Mouse (Mus musculus): Measurements from ENCODE around the gene Dapk3. TPM values are rescaled to one million over a fixed set of nuclear protein-coding genes. Genes with fewer than 3 reads are reported as not detected.

Gene Dapk3
- polyA plus RNA-seq (2016; fragmentation: Nextera tagmentation; extraction: Ambion mirVana), result 58.3 and 75.6 TPM in 2 replicates

GRCm38 (mm10) chr10:81182336-81183333 lies at the start of gene Dapk3:
Gene Dapk3, plus strand, starts transcription at chr10:81183005.
- WGBS, result 5% methylated on average over 53 of the region's 53 CpGs
- peaks cover 85% of the 10 kb centered on the region for H3K36me3 ChIP-seq
- no peaks in the 10 kb centered on the region for H3K9me3 ChIP-seq
- peak within 1 kb of the TSS; percentile 91 for H3K27ac ChIP-seq
- peak; percentile 99 for DNase-seq (ENCODE audit: low spot score)
- H3K4me1 ChIP-seq (replicated peaks), result peaks cover 52% of the 10 kb centered on the region
- peak within 1 kb of the TSS; percentile 84 for H3K4me3 ChIP-seq
- no peaks in the 10 kb centered on the region for H3K27me3 ChIP-seq (ENCODE audit: insufficient read depth, poor library complexity, severe bottlenecking)

- no peak for DNase-seq (ENCODE audit: low spot score)
Measured at GRCm38 (mm10) chr10:81134181-81134587, 48.6 kb upstream of the Dapk3 start.

GRCm38 (mm10) chr10:81134966-81135681 lies 47.7 kb upstream of the Dapk3 start, which contains the start of gene Zbtb7a:
Gene Zbtb7a, plus strand, starts transcription at chr10:81135220.
- Histone ChIP-seq H3K9me3 (no peaks in the 10 kb centered on the region), H3K27ac (peak within 1 kb of the TSS; percentile 98), H3K27me3 (ENCODE audit: insufficient read depth, poor library complexity, severe bottlenecking) (peaks cover 55% of the 10 kb centered on the region), H3K4me3 (peak within 1 kb of the TSS; percentile 74), H3K36me3 (no peaks in the 10 kb centered on the region; the same call in 1 of the 2 replicates), H3K4me1 (replicated peaks) (peaks cover 44% of the 10 kb centered on the region)
- 2% methylated on average over 41 of the region's 41 CpGs for WGBS
- peak; percentile 50 for DNase-seq (ENCODE audit: low spot score)

More at GRCm38 (mm10) chr10:81134181-81134587, 48.6 kb upstream of the Dapk3 start:
- no peak overlapping the region for H3K27ac ChIP-seq
- H3K36me3 ChIP-seq, result no peaks in the 10 kb centered on the region
- H3K9me3 ChIP-seq, result no peaks in the 10 kb centered on the region
- H3K27me3 ChIP-seq (ENCODE audit: insufficient read depth, poor library complexity, severe bottlenecking), result peaks cover 64% of the 10 kb centered on the region
- peaks cover 42% of the 10 kb centered on the region for H3K4me1 ChIP-seq (replicated peaks)
- 4% methylated on average over 16 of the region's 16 CpGs for WGBS
- peak overlapping the region; percentile 74; the same call in 1 of the 2 replicates for H3K4me3 ChIP-seq

- Histone ChIP-seq H3K9me3 (no peaks in the 10 kb centered on the region), H3K36me3 (no peaks in the 10 kb centered on the region; the same call in 1 of the 2 replicates), H3K4me3 (peak overlapping the region; percentile 74), H3K27me3 (ENCODE audit: insufficient read depth, poor library complexity, severe bottlenecking) (peaks cover 46% of the 10 kb centered on the region), H3K4me1 (replicated peaks) (peaks cover 54% of the 10 kb centered on the region), H3K27ac (peak overlapping the region; percentile 98)
- WGBS, result under 1% methylated on average over 86 of the region's 86 CpGs
- DNase-seq (ENCODE audit: low spot score), result peak; percentile 68
Measured at GRCm38 (mm10) chr10:81135831-81136705, 46.7 kb upstream of the Dapk3 start.

GRCm38 (mm10) chr10:81136706-81137231 lies 46.0 kb upstream of the Dapk3 start:
- Histone ChIP-seq H3K27me3 (ENCODE audit: insufficient read depth, poor library complexity, severe bottlenecking) (peaks cover 42% of the 10 kb centered on the region), H3K4me3 (peak overlapping the region; percentile 74), H3K27ac (peak overlapping the region; percentile 98), H3K36me3 (no peaks in the 10 kb centered on the region; the same call in 1 of the 2 replicates), H3K9me3 (no peaks in the 10 kb centered on the region), H3K4me1 (replicated peaks) (peaks cover 61% of the 10 kb centered on the region)
- no peak for DNase-seq (ENCODE audit: low spot score)
- WGBS, result under 1% methylated on average over 50 of the region's 50 CpGs

- WGBS, result under 1% methylated on average over 88 of the region's 89 CpGs
- H3K9me3 ChIP-seq, result no peaks in the 10 kb centered on the region
- peaks cover 35% of the 10 kb centered on the region for H3K27me3 ChIP-seq (ENCODE audit: insufficient read depth, poor library complexity, severe bottlenecking)
- H3K36me3 ChIP-seq, result peaks cover 2% of the 10 kb centered on the region
- peaks cover 68% of the 10 kb centered on the region for H3K4me1 ChIP-seq (replicated peaks)
- peak overlapping the region; percentile 74 for H3K4me3 ChIP-seq
- peak overlapping the region; percentile 98 for H3K27ac ChIP-seq
- peak; percentile 100 for DNase-seq (ENCODE audit: low spot score)
Measured at GRCm38 (mm10) chr10:81137252-81138130, 45.3 kb upstream of the Dapk3 start.

- DNase-seq (ENCODE audit: low spot score), result peak; percentile 52
- Histone ChIP-seq H3K27me3 (ENCODE audit: insufficient read depth, poor library complexity, severe bottlenecking) (peaks cover 29% of the 10 kb centered on the region), H3K36me3 (peaks cover 9% of the 10 kb centered on the region), H3K9me3 (no peaks in the 10 kb centered on the region), H3K27ac (peak overlapping the region; percentile 98), H3K4me3 (peak overlapping the region; percentile 74), H3K4me1 (replicated peaks) (peaks cover 75% of the 10 kb centered on the region)
- WGBS, result 0% methylated on average over 24 of the region's 24 CpGs
Measured at GRCm38 (mm10) chr10:81138131-81138782, 44.5 kb upstream of the Dapk3 start.

GRCm38 (mm10) chr10:81138821-81139528 lies 43.8 kb upstream of the Dapk3 start:
- no peaks in the 10 kb centered on the region for H3K9me3 ChIP-seq
- no peak for DNase-seq (ENCODE audit: low spot score)
- H3K27me3 ChIP-seq (ENCODE audit: insufficient read depth, poor library complexity, severe bottlenecking), result peaks cover 22% of the 10 kb centered on the region
- peaks cover 79% of the 10 kb centered on the region for H3K4me1 ChIP-seq (replicated peaks)
- WGBS, result 62% methylated on average over 11 of the region's 11 CpGs
- peaks cover 16% of the 10 kb centered on the region for H3K36me3 ChIP-seq
- peak overlapping the region; percentile 98 for H3K27ac ChIP-seq
- H3K4me3 ChIP-seq, result peak overlapping the region; percentile 74

GRCm38 (mm10) chr10:81139529-81139846 lies 43.3 kb upstream of the Dapk3 start:
- DNase-seq (ENCODE audit: low spot score), result no peak
- Histone ChIP-seq H3K27me3 (ENCODE audit: insufficient read depth, poor library complexity, severe bottlenecking) (peaks cover 16% of the 10 kb centered on the region), H3K9me3 (no peaks in the 10 kb centered on the region), H3K27ac (peak overlapping the region; percentile 98), H3K4me3 (peak overlapping the region; percentile 74), H3K36me3 (peaks cover 21% of the 10 kb centered on the region), H3K4me1 (replicated peaks) (peaks cover 74% of the 10 kb centered on the region)
- WGBS, result 67% methylated on average over 4 of the region's 4 CpGs

GRCm38 (mm10) chr10:81140005-81140404 lies 42.8 kb upstream of the Dapk3 start:
- WGBS, result 58% methylated on average over 8 of the region's 8 CpGs
- Histone ChIP-seq H3K27ac (peak overlapping the region; percentile 98), H3K4me3 (peak overlapping the region; percentile 74), H3K27me3 (ENCODE audit: insufficient read depth, poor library complexity, severe bottlenecking) (peaks cover 11% of the 10 kb centered on the region), H3K36me3 (peaks cover 27% of the 10 kb centered on the region), H3K4me1 (replicated peaks) (peaks cover 76% of the 10 kb centered on the region), H3K9me3 (no peaks in the 10 kb centered on the region)
- no peak for DNase-seq (ENCODE audit: low spot score)

All from hindbrain, embryonic 10.5 days (tissue).